Mouse (Mus musculus): Measurements from ENCODE around the gene Dnah7b. TPM values are rescaled to one million over a fixed set of nuclear protein-coding genes. Genes with fewer than 3 reads are reported as not detected.
"Not testable (repeated sequence)": the region's sequence is repeated elsewhere in the genome, so short reads cannot be mapped to it uniquely, and the experiment has no call there.

Gene Dnah7b
- polyA plus RNA-seq, 3 experiments from 2014 or later, result 1.2 to 2.9 TPM; not detected in 1

DNA sequence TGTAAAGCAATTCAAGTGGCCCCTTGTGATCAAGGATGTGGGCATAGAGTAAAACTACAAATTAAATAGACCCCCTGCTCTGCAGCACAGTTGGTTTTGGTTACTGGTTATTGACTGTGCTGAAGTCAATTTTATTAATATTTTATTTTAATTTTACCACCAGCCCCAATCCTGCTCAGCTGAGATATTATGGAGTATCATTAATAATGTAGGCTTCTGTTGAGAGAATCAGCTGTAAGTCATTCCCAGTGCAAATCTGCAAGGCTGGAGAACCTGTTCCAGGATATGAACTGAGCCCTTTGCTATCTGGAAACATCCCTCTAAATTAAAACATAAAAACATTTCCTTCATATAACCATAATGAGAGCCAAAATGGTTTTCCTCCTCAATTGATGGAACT, 259.8 kb downstream of the Dnah7b start:
- not testable (repeated sequence) for ATAC-seq

DNA sequence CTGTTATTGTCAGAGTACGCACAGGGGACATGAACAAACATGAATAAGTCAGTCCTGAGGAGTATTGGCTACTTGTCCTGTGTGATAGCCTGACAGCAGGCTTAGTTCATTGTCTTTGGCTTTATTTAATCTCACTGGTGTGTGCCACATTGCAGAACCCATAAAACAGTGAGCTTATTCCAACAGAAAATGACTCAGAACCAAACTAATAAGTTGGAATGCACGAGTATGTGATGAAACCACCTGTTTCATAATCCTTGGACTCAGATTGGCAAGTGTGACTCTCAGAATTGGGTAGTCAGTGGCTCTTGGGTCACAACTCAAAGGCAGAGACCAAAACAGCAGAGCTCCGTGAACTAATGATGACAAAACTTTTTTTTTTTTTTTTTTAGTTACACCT, 279.2 kb downstream of the Dnah7b start:
- not testable (repeated sequence) for ATAC-seq

GRCm38 (mm10) chr1:46380641-46381040, 314.5 kb downstream of the Dnah7b start:
- ATAC-seq, result not testable (repeated sequence)

DNA sequence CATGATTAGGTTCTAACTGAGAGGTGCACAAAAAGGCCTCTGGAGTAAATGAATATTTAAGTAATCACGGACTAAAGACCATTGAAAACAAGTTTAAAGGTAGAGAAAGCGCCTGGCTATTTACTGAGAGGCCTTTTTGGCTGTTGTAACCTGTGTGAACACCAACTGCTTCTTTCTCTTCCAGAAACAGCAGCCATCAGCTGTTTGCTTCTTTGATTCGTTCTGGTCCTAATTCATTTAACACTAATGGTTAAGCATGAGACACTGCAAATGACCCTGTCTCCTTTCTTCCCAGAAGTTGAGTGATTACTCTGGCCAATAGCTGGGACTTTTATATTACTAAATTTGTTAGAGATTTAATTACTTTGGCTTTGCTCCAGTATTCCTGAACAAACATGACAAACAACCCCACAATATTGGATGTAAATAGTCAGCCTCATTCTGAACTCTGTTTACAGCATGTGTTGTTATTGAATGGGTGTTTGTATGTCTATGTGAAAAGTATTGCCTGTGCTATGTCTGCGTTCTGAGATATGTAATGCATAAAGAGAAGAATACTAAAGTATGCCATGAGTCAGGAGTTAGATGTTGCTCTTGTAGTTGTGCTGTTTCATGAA, 328.7 kb downstream of the Dnah7b start:
- ATAC-seq, result not testable (repeated sequence)

- ATAC-seq, result no peak
Observed at GRCm38 (mm10) chr1:46408324-46409115, 342.4 kb downstream of the Dnah7b start.

DNA sequence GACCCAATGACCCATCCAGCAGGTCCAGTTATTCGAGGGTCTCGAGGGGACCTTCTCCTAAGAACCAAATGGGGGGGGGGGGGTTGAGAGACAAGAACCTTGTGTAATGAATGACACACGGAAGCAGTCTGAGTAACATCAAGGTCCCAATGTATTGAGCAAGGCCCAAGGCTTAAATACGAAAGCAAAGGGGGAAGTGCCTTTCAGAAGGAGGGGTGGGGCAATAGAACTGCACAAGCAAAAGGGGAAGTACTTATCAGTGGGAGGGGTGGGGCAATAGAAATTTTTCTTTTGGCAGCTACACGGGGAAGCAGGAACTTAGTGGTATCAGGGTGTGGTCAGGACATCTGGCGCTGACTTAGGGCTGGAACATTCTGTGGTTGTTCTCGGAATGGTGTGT, 348.7 kb downstream of the Dnah7b start:
- not testable (repeated sequence) for ATAC-seq

DNA sequence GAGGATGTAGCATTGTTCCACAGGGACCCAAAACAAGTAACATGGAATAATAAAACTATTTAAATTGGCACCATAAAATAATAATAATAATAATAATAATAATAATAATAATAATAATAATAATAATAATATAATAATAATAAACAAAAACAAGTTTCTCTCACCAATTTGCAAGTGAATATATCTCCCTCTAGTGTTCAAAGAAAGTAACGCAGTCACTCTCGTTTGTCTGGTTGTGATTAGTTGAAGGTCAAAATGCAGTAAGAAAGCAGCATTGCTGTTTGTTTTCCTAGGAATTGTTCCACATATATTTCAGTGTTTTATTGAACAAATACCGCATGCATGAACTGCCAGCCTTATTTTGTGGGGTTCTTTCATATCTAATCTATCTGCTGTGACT, 350.8 kb downstream of the Dnah7b start:
- not testable (repeated sequence) for ATAC-seq

DNA sequence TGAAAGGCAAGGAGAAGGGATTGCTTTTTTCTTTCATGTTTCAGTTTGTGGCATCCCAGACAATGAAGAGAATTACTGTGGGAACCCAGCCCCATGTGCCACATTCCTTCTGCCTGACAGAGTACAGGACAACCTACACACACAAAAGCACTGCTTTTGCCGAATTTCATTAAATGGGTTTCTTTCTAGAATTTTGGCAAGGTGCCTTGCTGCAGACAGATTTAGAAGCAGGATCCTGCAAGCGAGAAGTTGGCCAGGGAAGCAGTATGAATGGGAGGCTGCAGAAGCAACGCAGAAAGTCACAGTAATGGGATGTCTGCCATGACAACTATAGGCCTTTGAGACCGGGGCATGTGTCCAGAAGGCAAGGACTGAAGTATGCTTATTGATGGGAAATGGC, 352.9 kb downstream of the Dnah7b start:
- ATAC-seq, result not testable (repeated sequence)

Other genes with a start within 250 kb of the Dnah7b start
- gene Gm5269, start 176.0 kb upstream of the Dnah7b start, polyA plus RNA-seq (2017; shearing (Covaris generic)), result not detected
- 1 to 10 TPM in 1 of 3 experiments, under 1 TPM in 2; 0.75 to 5.6 (median 0.94) TPM for gene Slc40a1, start 139.8 kb upstream of the Dnah7b start, polyA plus RNA-seq (2017; shearing (Covaris generic))